Comparison of ENCODE assay signal across 15 mouse cellular contexts in the genomic region with DNA sequence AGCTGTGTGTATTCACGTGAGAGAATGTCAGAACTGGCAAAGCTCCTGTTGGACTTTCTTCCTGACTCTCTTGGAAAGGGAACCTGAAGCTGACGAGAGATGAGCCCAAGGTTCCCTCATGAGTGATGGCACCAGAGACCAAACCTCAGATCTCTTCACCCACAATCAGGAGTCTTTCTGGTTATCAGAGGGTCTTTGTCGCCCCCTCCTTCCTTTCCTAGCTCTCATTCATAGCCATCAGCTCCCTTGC.
DNase-seq lines count a peak whose midpoint lies in the region; ATAC-seq lines count a peak whose summit lies in the region.
"Had no signal": no experiment of that assay in that cellular context is flagged by ENCODE, and none has a peak within 500 bp of the region (broad histone marks: within the 10 kb centered on the region; RNA-seq: fewer than 3 reads in every experiment).

No protein-coding gene starts in this region.

- H3K27ac ChIP-seq in forebrain, embryonic 10.5 days: peak overlapping the region; percentile 93
- peak overlapping the region; percentile 99 for H3K27ac ChIP-seq in hindbrain, embryonic 13.5 days
- peak overlapping the region; percentile 98 for H3K27ac ChIP-seq in midbrain, embryonic 16.5 days (ENCODE audit: low read length)
- H3K27ac ChIP-seq: heart, embryonic 15.5 days; lung, embryonic 15.5 days; stomach, postnatal 0 days had no signal

- H3K27me3 ChIP-seq in forebrain, embryonic 10.5 days (ENCODE audit: poor library complexity, severe bottlenecking): peaks cover 35% of the 10 kb centered on the region
- H3K27me3 ChIP-seq in hindbrain, embryonic 13.5 days: no peaks in the 10 kb centered on the region
- no peaks in the 10 kb centered on the region for H3K27me3 ChIP-seq in midbrain, embryonic 16.5 days (ENCODE audit: control insufficient read depth, insufficient read depth, low read depth, low read length)
- H3K27me3 ChIP-seq: heart, embryonic 15.5 days; lung, embryonic 15.5 days had no signal

- H3K4me1 ChIP-seq in forebrain, embryonic 10.5 days: peaks cover 61% of the 10 kb centered on the region
- peaks cover 53% of the 10 kb centered on the region for H3K4me1 ChIP-seq in hindbrain, embryonic 13.5 days (replicated peaks)
- peaks cover 43% of the 10 kb centered on the region for H3K4me1 ChIP-seq in midbrain, embryonic 16.5 days (ENCODE audit: control insufficient read depth, insufficient read depth, low read length)
- H3K4me1 ChIP-seq: megakaryocyte, embryonic 14.5 days had no signal

- peak overlapping the region; percentile 30 for H3K4me3 ChIP-seq in forebrain, embryonic 10.5 days
- H3K4me3 ChIP-seq in hindbrain, embryonic 13.5 days: no peak overlapping the region
- no peak overlapping the region for H3K4me3 ChIP-seq in midbrain, embryonic 16.5 days (ENCODE audit: low read depth, low read length)
- H3K4me3 ChIP-seq: heart, embryonic 15.5 days; lung, embryonic 15.5 days; megakaryocyte, embryonic 14.5 days had no signal

- 26% methylated on average over 3 of the region's 3 CpGs for WGBS in forebrain, embryonic 10.5 days
- WGBS in hindbrain, embryonic 13.5 days: 12% methylated on average over 3 of the region's 3 CpGs
- WGBS in midbrain, embryonic 16.5 days: 10% methylated on average over 3 of the region's 3 CpGs

- H3K9me3 ChIP-seq in forebrain, embryonic 10.5 days: no peaks in the 10 kb centered on the region
- H3K9me3 ChIP-seq in hindbrain, embryonic 13.5 days: no peaks in the 10 kb centered on the region
- no peaks in the 10 kb centered on the region for H3K9me3 ChIP-seq in midbrain, embryonic 16.5 days (replicated peaks; ENCODE audit: control insufficient read depth, low read length, poor library complexity, severe bottlenecking)
- H3K9me3 ChIP-seq: heart, embryonic 15.5 days; lung, embryonic 15.5 days; megakaryocyte, embryonic 14.5 days had no signal

- no peaks in the 10 kb centered on the region for H3K36me3 ChIP-seq in forebrain, embryonic 10.5 days (replicated peaks)
- no peaks in the 10 kb centered on the region for H3K36me3 ChIP-seq in hindbrain, embryonic 13.5 days
- no peaks in the 10 kb centered on the region for H3K36me3 ChIP-seq in midbrain, embryonic 16.5 days (ENCODE audit: control insufficient read depth, insufficient read depth, low read length)
- H3K36me3 ChIP-seq: heart, embryonic 15.5 days; lung, embryonic 15.5 days had no signal

- peak; percentile 58 to 69 for DNase-seq in cerebellum, postnatal 14 days
- no peak for DNase-seq in cerebellum, adult 11-12 months
- DNase-seq in forebrain, embryonic 10.5 days (ENCODE audit: extremely low spot score, low spot score): no peak
- DNase-seq in retina, postnatal 1 day: no peak
- DNase-seq in right cerebral cortex, postnatal 14 days: no peak
- DNase-seq in ovary, postnatal 36 days (ENCODE audit: low spot score): no peak
- DNase-seq: adrenal gland, adult 2 months; gastrocnemius, postnatal 36 days; liver had no signal

- H3K9ac ChIP-seq in hindbrain, embryonic 13.5 days: peak overlapping the region; percentile 65
- peak overlapping the region; percentile 55 for H3K9ac ChIP-seq in midbrain, embryonic 16.5 days (ENCODE audit: low read depth, low read length)
- H3K9ac ChIP-seq: heart, embryonic 15.5 days; lung, embryonic 15.5 days had no signal

- H3K4me2 ChIP-seq in hindbrain, embryonic 13.5 days: peak overlapping the region; percentile 29
- H3K4me2 ChIP-seq in midbrain, embryonic 16.5 days (ENCODE audit: low read length): peak overlapping the region; percentile 27
- H3K4me2 ChIP-seq: heart, embryonic 15.5 days; lung, embryonic 15.5 days had no signal

- peak; percentile 17; the same call in 1 of the 2 replicates for ATAC-seq in hindbrain, embryonic 13.5 days (ENCODE audit: low FRiP score)
- ATAC-seq in midbrain, embryonic 16.5 days: no peak; the same call in 1 of the 2 replicates

Comparison
In these comparisons a context has a peak if more than half of its experiments do, and no peak if none do; other contexts are left out.
1. DNase-seq: peak in cerebellum, postnatal 14 days (2 of 2); none in cerebellum, adult 11-12 months (single experiment), forebrain, embryonic 10.5 days (single experiment), retina, postnatal 1 day (single experiment), right cerebral cortex, postnatal 14 days (single experiment) and ovary, postnatal 36 days (single experiment).
2. Peak in every context shown above with its lines, with median percentiles within 50 percentile points of each other: H3K27ac ChIP-seq.